Mouse (Mus musculus) Patski (cell line): ENCODE data around the gene Zbtb20. TPM values are rescaled to one million over a fixed set of nuclear protein-coding genes. Genes with fewer than 3 reads are reported as not detected.

Experiments used
- ATAC-seq: fragments of 100-300 bp; one replicate; pipeline ENCODE4 v1.8.0; 2021
- CTCF ChIA-PET: fragments of 350-600 bp; sonication (Branson Sonifier 250); formaldehyde crosslinking; loops from one replicate; lab custom pipeline; 2022; ENCODE audit warnings: inconsistent platforms; lab: Charles Lee
- POLR2A ChIA-PET: fragments of 350-600 bp; sonication (Branson Sonifier 250); formaldehyde crosslinking; loops from one replicate; lab custom pipeline; 2022; ENCODE audit warnings: antibody characterized with exemption, inconsistent platforms; lab: Charles Lee
- DNase-seq: peaks from one replicate; pipeline ENCODE4 v3.0.0-alpha.2; 2011; ENCODE audit warnings: low read depth, low spot score
- H3K27me3 ChIP-seq: fragments of 371-371 bp; one replicate; pipeline ENCODE4 v1.5.1; 2021
- CTCF ChIP-seq: fragments of 100-300 bp; IDR thresholded peaks from one replicate; pipeline ENCODE4 v1.5.1; 2021
- in situ Hi-C: fragments of 300-500 bp; cut with MboI; formaldehyde crosslinking; loops from 3 replicates; pipeline ENCODE4 v1.11.1; 2018; ENCODE audit warnings: low pct_unique_long_range_greater_than_20kb, mixed read lengths
- polyA plus RNA-seq: library from polyadenylated mRNA; unstranded; gene quantifications from one replicate; pipeline ENCODE4 v1.2.3, GENCODE M21; 2021

The Zbtb20 gene
- polyA plus RNA-seq, 1 experiment from 2014 or later, result 12.2 TPM

DNA sequence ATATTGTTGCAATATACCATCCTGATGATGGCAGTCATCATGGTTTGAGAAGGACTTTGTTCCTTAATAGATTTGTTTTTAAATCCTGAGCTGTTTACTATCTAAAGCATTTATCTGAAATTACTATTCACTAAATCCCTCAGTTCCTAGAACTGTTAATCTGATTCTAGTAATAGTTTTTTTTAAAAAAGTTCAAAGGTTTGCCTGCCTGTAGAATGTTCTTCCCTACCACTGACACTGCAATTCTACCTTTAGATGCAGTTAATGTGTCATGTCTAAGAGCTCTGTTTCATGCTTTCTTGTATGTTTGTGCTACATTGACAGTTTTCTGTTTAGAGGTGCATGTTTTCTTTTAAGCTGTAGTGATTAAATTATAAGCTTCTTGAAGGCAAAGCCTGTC lies 358.6 kb downstream of the Zbtb20 start:
- POLR2A ChIA-PET, result no interaction called here
- no peak for ATAC-seq
- H3K27me3 ChIP-seq, result no peaks in the 10 kb centered on the region
- TF ChIP-seq CTCF, result no peak
- no peak for DNase-seq
- in situ Hi-C loops, result no loop called here
- CTCF ChIA-PET, result no interaction called here

DNA sequence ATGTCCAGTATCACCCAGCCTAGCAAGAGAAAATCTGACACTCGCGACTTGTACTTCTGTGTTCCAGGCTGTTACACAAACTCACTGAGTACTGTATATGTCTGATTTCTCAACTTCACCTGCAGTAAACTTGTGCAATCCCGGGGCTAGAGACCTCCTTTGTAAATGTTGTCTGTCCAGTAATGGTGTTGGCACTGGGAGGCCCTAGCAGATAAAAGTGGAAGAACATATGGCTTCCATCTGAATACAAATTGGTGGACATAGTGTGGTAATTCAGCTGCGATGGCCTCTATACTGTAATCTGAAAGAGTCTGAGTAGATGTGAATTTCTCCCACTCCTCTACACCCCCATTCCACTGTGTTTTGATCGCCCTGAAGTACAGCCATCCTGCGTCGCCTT lies 359.6 kb downstream of the Zbtb20 start:
- POLR2A ChIA-PET, result no interaction called here
- CTCF ChIA-PET, result interaction anchor here (1.4 kb wide), 1 partner anchor 9 kb away, joined by 3 read pairs; no protein-coding TSS in a partner anchor
- TF ChIP-seq CTCF, result no peak
- no peaks in the 10 kb centered on the region for H3K27me3 ChIP-seq
- no peak for DNase-seq
- in situ Hi-C loops, result no loop called here
- peak; percentile 21 for ATAC-seq

DNA sequence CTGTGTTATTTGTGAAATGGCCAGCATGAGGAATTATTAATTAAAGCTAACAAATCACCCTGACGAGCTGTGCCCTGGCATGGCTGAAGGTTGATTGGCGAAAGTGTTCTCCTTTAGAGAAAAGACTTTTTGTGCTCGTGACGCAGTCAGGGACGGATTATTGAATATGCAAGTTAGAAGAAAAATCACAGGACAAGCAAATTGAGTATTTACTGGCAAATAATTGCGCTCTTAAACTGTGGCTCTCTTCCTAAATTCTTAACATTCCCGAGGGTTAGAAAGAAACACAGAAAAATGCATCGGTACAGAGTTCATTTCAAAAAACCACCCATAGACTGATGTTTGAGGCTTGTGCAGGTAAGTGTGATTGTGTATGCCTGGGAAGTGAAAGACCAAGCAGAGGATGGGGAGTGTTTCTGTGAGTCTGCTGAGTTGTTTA lies 360.1 kb downstream of the Zbtb20 start:
- TF ChIP-seq CTCF, result no peak
- in situ Hi-C loops, result no loop called here
- H3K27me3 ChIP-seq, result no peaks in the 10 kb centered on the region
- POLR2A ChIA-PET, result no interaction called here
- DNase-seq (no peak), ATAC-seq (peak; percentile 69)
- CTCF ChIA-PET, result interaction anchor here (1.3 to 1.4 kb wide), 2 partner anchors 9 to 12 kb away, joined by 3 read pairs; no protein-coding TSS in a partner anchor

DNA sequence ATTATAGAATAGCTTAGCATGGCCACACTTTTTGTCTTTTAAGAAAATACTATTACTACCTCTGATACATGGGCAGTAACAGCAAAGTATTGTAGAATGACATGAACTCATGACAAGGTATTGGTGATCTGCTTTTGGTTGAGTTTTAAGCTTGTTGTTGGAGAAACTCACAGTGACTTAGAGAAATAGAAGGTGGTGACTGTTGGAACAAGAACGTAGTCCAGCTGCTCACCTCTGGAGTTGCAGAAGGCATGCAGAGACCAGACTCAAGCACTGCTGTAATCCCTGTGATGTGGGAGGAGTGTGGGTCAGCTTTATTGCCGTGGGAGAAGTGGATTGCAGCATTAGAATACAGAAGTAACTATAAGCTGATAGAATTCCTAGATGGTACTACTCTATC lies 361.9 kb downstream of the Zbtb20 start:
- TF ChIP-seq CTCF, result no peak
- CTCF ChIA-PET, result interaction anchor here (1.3 to 2.1 kb wide), 2 partner anchors 9 to 12 kb away, joined by 4 to 9 read pairs; no protein-coding TSS in a partner anchor
- POLR2A ChIA-PET, result interaction anchor here (0.9 to 1.3 kb wide), 2 partner anchors 19 to 126 kb away, joined by 3 to 5 read pairs; no protein-coding TSS in a partner anchor
- ATAC-seq, result no peak
- no peaks in the 10 kb centered on the region for H3K27me3 ChIP-seq
- in situ Hi-C loops, result no loop called here
- DNase-seq, result no peak

DNA sequence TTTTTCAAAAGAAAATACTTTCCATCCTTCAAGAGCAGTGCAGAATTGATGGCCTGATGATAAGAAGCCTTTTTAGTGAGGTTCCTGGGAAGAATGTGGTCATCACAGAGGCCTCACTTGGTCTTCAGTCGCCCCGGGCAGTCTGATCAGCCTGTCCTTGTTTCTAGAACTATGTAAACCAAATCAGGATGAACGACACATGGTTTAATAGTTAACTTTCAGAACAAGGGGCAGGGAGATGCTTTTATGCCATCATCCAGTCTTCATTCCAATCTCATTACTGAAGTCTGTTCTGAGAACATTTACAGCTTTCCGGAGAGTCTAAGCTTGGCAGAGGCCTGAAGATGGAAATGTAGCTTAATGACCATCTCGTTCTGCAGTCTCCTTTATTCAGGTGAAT lies 371.3 kb downstream of the Zbtb20 start:
- POLR2A ChIA-PET, result no interaction called here
- in situ Hi-C loops, result no loop called here
- CTCF ChIA-PET, result interaction anchor here (1.0 to 1.6 kb wide), 2 partner anchors 10 to 115 kb away, joined by 3 to 4 read pairs; no protein-coding TSS in a partner anchor
- TF ChIP-seq CTCF, result no peak
- peak; percentile 70 for DNase-seq
- no peaks in the 10 kb centered on the region for H3K27me3 ChIP-seq
- peak; percentile 100 for ATAC-seq

DNA sequence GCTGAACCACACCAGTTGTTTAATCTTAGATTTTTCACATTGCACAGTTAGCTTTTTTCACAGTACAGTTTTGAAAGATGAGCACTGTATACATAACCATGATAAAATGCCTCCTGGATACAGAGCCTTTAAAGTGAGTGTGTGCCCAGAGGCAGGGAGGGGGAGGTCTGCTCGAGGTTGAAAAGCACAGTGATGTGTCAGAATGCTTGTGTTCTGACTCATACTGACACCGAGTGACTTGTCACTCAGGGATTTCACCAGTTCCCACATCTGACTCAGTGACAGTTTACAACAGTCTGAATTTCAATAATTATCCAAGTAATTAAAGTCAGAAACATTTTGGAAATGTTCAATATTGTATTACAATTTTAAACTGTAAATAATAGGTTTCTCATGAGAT lies 377.4 kb downstream of the Zbtb20 start:
- TF ChIP-seq CTCF, result no peak
- CTCF ChIA-PET, result no interaction called here
- in situ Hi-C loops, result no loop called here
- ATAC-seq (peak; percentile 79), DNase-seq (peak; percentile 41)
- no peaks in the 10 kb centered on the region for H3K27me3 ChIP-seq
- POLR2A ChIA-PET, result no interaction called here

DNA sequence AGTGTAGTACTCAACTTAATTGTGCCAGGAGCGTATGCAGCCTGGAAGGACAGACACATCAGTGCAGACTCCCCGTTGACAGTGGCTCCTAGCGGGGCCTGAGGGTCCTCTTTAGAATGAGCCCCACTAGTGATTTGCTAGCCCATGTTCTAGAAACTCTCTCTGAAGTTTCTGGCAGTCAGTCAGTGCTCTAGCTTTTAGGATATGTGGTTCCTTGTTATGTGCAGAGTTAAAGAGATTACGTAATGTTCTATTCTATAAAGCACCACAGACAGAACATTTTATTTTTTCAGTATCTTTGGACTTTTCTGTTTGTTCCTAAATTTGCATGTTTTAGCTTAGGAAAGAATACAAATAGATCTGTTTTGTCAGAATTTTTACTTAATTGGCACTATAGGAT lies 378.1 kb downstream of the Zbtb20 start:
- ChIA-PET POLR2A (no interaction called here), CTCF (no interaction called here)
- no peaks in the 10 kb centered on the region for H3K27me3 ChIP-seq
- no peak for TF ChIP-seq CTCF
- in situ Hi-C loops, result no loop called here
- DNase-seq (no peak), ATAC-seq (no peak)

DNA sequence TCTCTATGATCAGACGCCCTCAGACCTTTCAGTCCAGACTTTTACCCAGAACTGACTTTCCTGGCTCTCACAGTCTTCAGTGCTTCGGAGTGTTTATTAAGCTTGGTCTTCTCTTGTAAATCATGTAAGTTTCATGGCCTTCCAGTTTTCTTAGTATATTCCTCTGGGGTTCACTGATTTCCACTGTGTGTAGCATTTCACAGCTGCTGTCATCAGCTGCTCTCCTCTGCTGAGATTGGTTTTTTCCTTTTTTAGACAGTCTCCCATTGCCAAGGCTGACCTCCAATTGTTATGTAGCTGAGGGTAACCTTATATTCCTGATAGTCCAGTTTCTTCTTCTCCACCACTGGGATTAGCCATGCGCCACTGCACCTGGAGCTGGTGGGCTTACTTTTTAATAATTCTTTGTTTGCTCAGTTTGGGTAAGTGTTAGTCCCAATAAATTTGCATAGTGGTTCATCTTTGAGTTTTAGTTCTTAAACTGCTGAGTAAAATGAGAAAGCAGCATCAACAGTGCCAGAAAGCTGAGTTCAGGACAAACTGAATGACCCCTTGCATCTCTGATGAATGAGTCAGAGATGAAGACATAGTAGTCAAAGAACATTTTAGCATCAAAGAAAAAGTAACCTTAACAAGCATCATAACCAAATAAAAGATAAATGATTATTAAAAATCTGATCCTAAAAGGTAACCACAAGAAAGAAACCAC lies 380.7 kb downstream of the Zbtb20 start:
- ATAC-seq, result peak; percentile 51
- no peak for TF ChIP-seq CTCF
- in situ Hi-C loops, result no loop called here
- POLR2A ChIA-PET, result interaction anchor here (0.6 to 0.7 kb wide), 2 partner anchors 19 to 133 kb away, joined by 3 read pairs; no protein-coding TSS in a partner anchor
- H3K27me3 ChIP-seq, result no peaks in the 10 kb centered on the region
- CTCF ChIA-PET, result no interaction called here
- no peak for DNase-seq

DNA sequence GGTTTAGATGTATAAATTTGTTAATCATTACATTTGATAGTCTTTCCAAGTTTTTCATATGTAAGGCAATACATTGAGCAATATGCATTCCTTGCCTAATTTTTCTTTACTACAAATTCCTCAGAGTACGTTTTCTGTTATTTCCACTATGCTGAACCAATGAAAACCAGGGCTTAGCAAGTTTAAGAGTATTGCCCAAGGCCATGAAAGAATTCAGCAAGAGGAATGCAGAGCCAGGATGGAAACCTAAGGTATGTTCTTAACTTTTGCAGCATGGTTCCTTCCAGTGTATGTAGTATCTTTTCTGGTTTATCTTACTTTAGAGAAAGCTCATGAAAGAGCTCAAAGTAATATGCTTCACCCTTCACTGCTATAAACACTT lies 381.2 kb downstream of the Zbtb20 start:
- H3K27me3 ChIP-seq, result no peaks in the 10 kb centered on the region
- ChIA-PET CTCF (no interaction called here), POLR2A (interaction anchor here (0.6 kb wide), 1 partner anchor 132 kb away, joined by 3 read pairs; no protein-coding TSS in a partner anchor)
- DNase-seq, result no peak
- no peak for TF ChIP-seq CTCF
- in situ Hi-C loops, result no loop called here
- peak; percentile 63 for ATAC-seq

DNA sequence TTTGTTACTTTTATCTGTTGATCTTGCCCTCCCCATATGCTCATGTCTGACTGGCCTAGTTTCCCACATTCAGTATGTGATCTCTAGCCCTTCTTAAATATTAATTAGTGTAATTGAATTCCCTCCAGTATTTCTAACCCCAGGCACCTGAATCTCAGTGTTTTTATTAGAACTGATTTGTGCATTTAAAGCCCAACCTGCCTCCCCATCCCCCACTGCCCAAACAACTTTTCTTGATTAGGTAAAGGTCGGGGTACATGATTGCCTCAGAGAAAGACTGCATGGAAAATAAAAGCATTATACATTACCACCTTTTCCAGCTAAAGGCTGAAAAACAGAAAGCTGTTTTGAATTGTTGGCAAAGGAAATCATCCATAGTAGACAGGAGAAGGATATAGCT lies 383.8 kb downstream of the Zbtb20 start:
- ChIA-PET CTCF (interaction anchor here (0.9 kb wide), 1 partner anchor 24 kb away, joined by 3 read pairs; no protein-coding TSS in a partner anchor), POLR2A (no interaction called here)
- ATAC-seq (no peak), DNase-seq (no peak)
- TF ChIP-seq CTCF, result no peak
- in situ Hi-C loops, result no loop called here
- H3K27me3 ChIP-seq, result no peaks in the 10 kb centered on the region

DNA sequence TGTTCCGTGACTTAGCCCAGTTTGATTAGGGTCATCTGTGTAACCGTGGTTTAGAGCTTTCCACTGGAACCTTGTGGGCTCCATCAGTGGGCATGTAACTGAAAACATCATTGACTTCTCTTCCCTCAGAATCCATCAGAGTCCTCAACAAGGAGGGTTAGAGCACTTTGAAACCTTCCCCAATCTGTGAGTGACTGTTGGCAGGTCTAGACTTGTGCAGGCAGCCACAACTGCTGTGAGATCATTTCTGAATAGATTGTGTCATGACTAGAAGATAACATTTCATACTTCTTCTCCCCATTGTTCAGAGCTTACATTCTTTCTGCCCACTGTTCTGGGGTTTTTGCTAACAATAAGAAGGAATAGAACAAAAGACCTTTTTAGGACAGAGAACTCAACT lies 385.2 kb downstream of the Zbtb20 start:
- H3K27me3 ChIP-seq, result no peaks in the 10 kb centered on the region
- no peak for TF ChIP-seq CTCF
- ATAC-seq (no peak), DNase-seq (no peak)
- ChIA-PET CTCF (interaction anchor here (1.4 to 1.5 kb wide), 2 partner anchors 10 to 243 kb away, joined by 3 read pairs; no protein-coding TSS in a partner anchor), POLR2A (no interaction called here)
- in situ Hi-C loops, result no loop called here
